Comparison of ENCODE assay signal across 28 mouse cellular contexts in genomic region chr2:109965753-109966420, GRCm38 (mm10). TPM values are rescaled to one million over a fixed set of nuclear protein-coding genes. Genes with fewer than 3 reads are reported as not detected.
DNase-seq lines count a peak whose midpoint lies in the region; ATAC-seq lines count a peak whose summit lies in the region.
"Had no signal": no experiment of that assay in that cellular context is flagged by ENCODE, and none has a peak within 500 bp of the region (broad histone marks: within the 10 kb centered on the region; RNA-seq: fewer than 3 reads in every experiment).

No protein-coding gene starts in this region.

- H3K27ac ChIP-seq in embryonic facial prominence, embryonic 15.5 days (replicated peaks) = 0 out of 2 replicates have a peak overlapping the region, but pooled peaks have one; percentile 44
- no peak overlapping the region for H3K27ac ChIP-seq in embryonic facial prominence, embryonic 10.5 days (replicated peaks)
- H3K27ac ChIP-seq in liver, embryonic 15.5 days (replicated peaks) = no peak overlapping the region
- H3K27ac ChIP-seq: forebrain, embryonic 15.5 days; hindbrain, embryonic 10.5 days; hindbrain, embryonic 15.5 days; layer of hippocampus, adult 2 months; limb, embryonic 13.5 days; neural tube, embryonic 12.5 days had no signal

- 51% methylated on average over 9 of the region's 9 CpGs for WGBS in embryonic facial prominence, embryonic 15.5 days
- 72% methylated on average over 9 of the region's 9 CpGs for WGBS in embryonic facial prominence, embryonic 10.5 days
- 57% methylated on average over 9 of the region's 9 CpGs for WGBS in liver, embryonic 15.5 days (ENCODE audit: insufficient replicate concordance)

- no peaks in the 10 kb centered on the region for H3K36me3 ChIP-seq in embryonic facial prominence, embryonic 15.5 days
- H3K36me3 ChIP-seq in embryonic facial prominence, embryonic 10.5 days (replicated peaks) = no peaks in the 10 kb centered on the region
- no peaks in the 10 kb centered on the region for H3K36me3 ChIP-seq in liver, embryonic 15.5 days (replicated peaks)
- H3K36me3 ChIP-seq: forebrain, embryonic 15.5 days; G1E; heart, embryonic 12.5 days; hindbrain, embryonic 10.5 days; hindbrain, embryonic 15.5 days; neural tube, embryonic 12.5 days had no signal

- no peaks in the 10 kb centered on the region for H3K9me3 ChIP-seq in embryonic facial prominence, embryonic 15.5 days (replicated peaks)
- H3K9me3 ChIP-seq in embryonic facial prominence, embryonic 10.5 days = no peaks in the 10 kb centered on the region
- no peaks in the 10 kb centered on the region for H3K9me3 ChIP-seq in liver, embryonic 15.5 days (replicated peaks)
- H3K9me3 ChIP-seq: forebrain, embryonic 15.5 days; G1E; heart, embryonic 12.5 days; hindbrain, embryonic 10.5 days; hindbrain, embryonic 15.5 days; limb, embryonic 13.5 days; neural tube, embryonic 12.5 days had no signal

- H3K4me1 ChIP-seq in embryonic facial prominence, embryonic 15.5 days = peaks cover 24% of the 10 kb centered on the region; the same call in 1 of the 2 replicates
- H3K4me1 ChIP-seq in embryonic facial prominence, embryonic 10.5 days = peaks cover 26% of the 10 kb centered on the region
- peaks cover 6% of the 10 kb centered on the region for H3K4me1 ChIP-seq in liver, embryonic 15.5 days (replicated peaks)

- H3K27me3 ChIP-seq in embryonic facial prominence, embryonic 15.5 days = no peaks in the 10 kb centered on the region
- H3K27me3 ChIP-seq in embryonic facial prominence, embryonic 10.5 days (replicated peaks; ENCODE audit: low read depth, poor library complexity, severe bottlenecking) = no peaks in the 10 kb centered on the region
- H3K27me3 ChIP-seq in liver, embryonic 15.5 days = no peaks in the 10 kb centered on the region
- H3K27me3 ChIP-seq: heart, embryonic 12.5 days; hindbrain, embryonic 15.5 days; limb, embryonic 13.5 days; neural tube, embryonic 12.5 days had no signal

- DNase-seq in embryonic facial prominence, embryonic 10.5 days (ENCODE audit: low spot score) = no peak
- DNase-seq in liver = no peak
- DNase-seq in lung, postnatal 4 days = no peak
- DNase-seq in neural tube, embryonic 10.5 days (ENCODE audit: extremely low spot score, low spot score) = no peak
- no peak for DNase-seq in gastrocnemius, postnatal 25 days
- DNase-seq: adrenal gland, postnatal 25 days; cerebellum, adult 11-12 months; cerebellum, postnatal 10 days; heart, adult 18-20 months; kidney, adult 11 months; kidney, postnatal 36 days; lung, adult 2 months; lung, postnatal 10 days; thymus, postnatal 4 days had no signal

- no peak overlapping the region for H3K4me2 ChIP-seq in embryonic facial prominence, embryonic 15.5 days (replicated peaks)
- H3K4me2 ChIP-seq in liver, embryonic 15.5 days = peak overlapping the region; percentile 16; the same call in 1 of the 2 replicates
- H3K4me2 ChIP-seq: forebrain, embryonic 15.5 days; heart, embryonic 12.5 days; hindbrain, embryonic 15.5 days; limb, embryonic 13.5 days; midbrain, embryonic 11.5 days; neural tube, embryonic 12.5 days had no signal

- no peak overlapping the region for H3K9ac ChIP-seq in embryonic facial prominence, embryonic 15.5 days
- no peak overlapping the region for H3K9ac ChIP-seq in liver, embryonic 15.5 days
- H3K9ac ChIP-seq: forebrain, embryonic 15.5 days; heart, embryonic 12.5 days; hindbrain, embryonic 15.5 days; limb, embryonic 13.5 days; neural tube, embryonic 12.5 days had no signal

- H3K4me3 ChIP-seq in embryonic facial prominence, embryonic 15.5 days (replicated peaks) = no peak overlapping the region
- no peak overlapping the region for H3K4me3 ChIP-seq in embryonic facial prominence, embryonic 10.5 days
- no peak overlapping the region for H3K4me3 ChIP-seq in liver, embryonic 15.5 days (replicated peaks)
- H3K4me3 ChIP-seq: forebrain, embryonic 15.5 days; heart, embryonic 12.5 days; hindbrain, embryonic 10.5 days; hindbrain, embryonic 15.5 days; layer of hippocampus, adult 2 months; limb, embryonic 13.5 days; neural tube, embryonic 12.5 days had no signal

- no peak for ATAC-seq in embryonic facial prominence, embryonic 15.5 days (ENCODE audit: insufficient number of reproducible peaks, low FRiP score, low TSS enrichment, low read depth)
- ATAC-seq in liver, embryonic 15.5 days (ENCODE audit: insufficient read depth) = no peak
- ATAC-seq in megakaryocyte, adult 5-6 weeks (ENCODE audit: poor library complexity, severe bottlenecking) = peak; percentile 30
- ATAC-seq: forebrain, embryonic 15.5 days; inflammation-experienced regulatory T-cells, adult 6 months; midbrain, embryonic 16.5 days had no signal

RNA-seq across cellular contexts. Expression of gene Lgr4, which starts 48.4 kb away (rescaled TPM):
- polyA plus RNA-seq in embryonic facial prominence, embryonic 15.5 days (2015; fragmentation: Nextera tagmentation; extraction: Ambion mirVana) = 20.7 and 23.3 TPM in 2 replicates
- polyA plus RNA-seq in embryonic facial prominence, embryonic 10.5 days (2016; fragmentation: Nextera tagmentation; extraction: Ambion mirVana) = 14.1 and 14.6 TPM in 2 replicates
- polyA plus RNA-seq in liver, embryonic 15.5 days (2015; fragmentation: Nextera tagmentation; extraction: Ambion mirVana) = 3.0 and 3.5 TPM in 2 replicates
- total RNA-seq in megakaryocyte, adult 5-6 weeks (2015) = 0.94 and 1.3 TPM in 2 replicates
- total RNA-seq in megakaryocyte, adult 5-6 weeks (2017) = 0.73 and 0.88 TPM in 2 replicates
- total RNA-seq in gastrocnemius, postnatal 25 days (2021) = 10 to 100 TPM; 21.0 TPM

RNA-seq across cellular contexts. Expression of gene Ccdc34, which starts 51.7 kb away (rescaled TPM):
- polyA plus RNA-seq in embryonic facial prominence, embryonic 15.5 days (2015; fragmentation: Nextera tagmentation; extraction: Ambion mirVana) = 47.1 and 48.2 TPM in 2 replicates
- polyA plus RNA-seq in embryonic facial prominence, embryonic 10.5 days (2016; fragmentation: Nextera tagmentation; extraction: Ambion mirVana) = 57.1 and 63.6 TPM in 2 replicates
- 16.7 and 19.4 TPM in 2 replicates for polyA plus RNA-seq in liver, embryonic 15.5 days (2015; fragmentation: Nextera tagmentation; extraction: Ambion mirVana)
- 32.0 and 32.6 TPM in 2 replicates for total RNA-seq in megakaryocyte, adult 5-6 weeks (2015)
- 27.7 and 35.8 TPM in 2 replicates for total RNA-seq in megakaryocyte, adult 5-6 weeks (2017)
- 1 to 10 TPM; 3.4 to 3.9 TPM for total RNA-seq in gastrocnemius, postnatal 25 days (2021)
